Comparison of ENCODE assay signal across 8 mouse cellular contexts in genomic region chr3:119782946-119783701, GRCm38 (mm10). TPM values are rescaled to one million over a fixed set of nuclear protein-coding genes. Genes with fewer than 3 reads are reported as not detected.
DNase-seq lines count a peak whose midpoint lies in the region; ATAC-seq and TF ChIP-seq lines count a peak whose summit lies in the region.

No protein-coding gene starts in this region.

- peak; percentile 95 for ATAC-seq in forebrain, embryonic 15.5 days (replicated peaks)
- peak; percentile 96 for ATAC-seq in neural tube, embryonic 14.5 days (ENCODE audit: low read depth)

- H3K27me3 ChIP-seq in forebrain, embryonic 15.5 days, result no peaks in the 10 kb centered on the region
- no peaks in the 10 kb centered on the region for H3K27me3 ChIP-seq in neural tube, embryonic 14.5 days (ENCODE audit: control insufficient read depth, insufficient read depth, low read length)

- under 1% methylated on average over 69 of the region's 89 CpGs for WGBS in forebrain, embryonic 15.5 days
- WGBS in neural tube, embryonic 14.5 days, result 1% methylated on average over 48 of the region's 89 CpGs

- peak overlapping the region; percentile 92 to 98 for H3K4me3 ChIP-seq in ES-E14 (ENCODE audit: insufficient read depth in 1 of 2, low read depth in 1 of 2, low read length in 2 of 2, poor library complexity in 1 of 2, severe bottlenecking in 1 of 2)
- peak overlapping the region; percentile 60 for H3K4me3 ChIP-seq in forebrain, embryonic 15.5 days
- peak overlapping the region; percentile 84 for H3K4me3 ChIP-seq in neural tube, embryonic 14.5 days (ENCODE audit: low read depth, low read length)

- H3K36me3 ChIP-seq in ES-E14 (ENCODE audit: control insufficient read depth, insufficient read depth, low read length, poor library complexity, severe bottlenecking), result no peaks in the 10 kb centered on the region
- H3K36me3 ChIP-seq in forebrain, embryonic 15.5 days, result peaks cover 8% of the 10 kb centered on the region; the same call in 1 of the 2 replicates
- no peaks in the 10 kb centered on the region for H3K36me3 ChIP-seq in neural tube, embryonic 14.5 days (ENCODE audit: control insufficient read depth, insufficient read depth, low read length)

- in situ Hi-C loops in ES-E14 (cut with MboI; ENCODE audit: low sequenced_read_pairs in 2 of 2, unreplicated experiment in 2 of 2), result no loop called here

- H3K4me2 ChIP-seq in forebrain, embryonic 15.5 days (replicated peaks), result peak overlapping the region; percentile 54
- peak overlapping the region; percentile 79 for H3K4me2 ChIP-seq in neural tube, embryonic 14.5 days (ENCODE audit: low read depth, low read length)

- DNase-seq in ES-E14 (ENCODE audit: low read depth, low spot score), result no peak
- DNase-seq in cerebellum, adult 11-12 months, result peak; percentile 89
- DNase-seq in heart, postnatal 25 days (ENCODE audit: low spot score), result peak; percentile 69
- DNase-seq in layer of hippocampus, adult 18-20 months (ENCODE audit: low spot score in 2 of 2), result peak; percentile 83 to 90
- DNase-seq in lung, adult 18-20 months, result peak; percentile 83 to 86
- DNase-seq in testis, postnatal 10 days (ENCODE audit: low spot score), result peak; percentile 91

- intact Hi-C loops in heart, postnatal 25 days (cut with DNase I), result loop anchor here (5.0 kb wide), 1 partner anchor 36 kb away; no protein-coding TSS in a partner anchor

- peak overlapping the region; percentile 95 for H3K9ac ChIP-seq in ES-E14 (ENCODE audit: insufficient read depth, low read depth, low read length, poor library complexity, severe bottlenecking)
- H3K9ac ChIP-seq in forebrain, embryonic 15.5 days (replicated peaks), result peak overlapping the region; percentile 88
- H3K9ac ChIP-seq in neural tube, embryonic 14.5 days (replicated peaks; ENCODE audit: low read depth, low read length), result peak overlapping the region; percentile 100

- peaks cover 2 to 5% of the 10 kb centered on the region in 2 experiments; a peak in 3 of 4 replicates for H3K4me1 ChIP-seq in ES-E14 (ENCODE audit: control insufficient read depth in 2 of 2, insufficient read depth in 2 of 2, low read length in 2 of 2, poor library complexity in 1 of 2)
- H3K4me1 ChIP-seq in forebrain, embryonic 15.5 days, result peaks cover 27% of the 10 kb centered on the region
- peaks cover 21% of the 10 kb centered on the region for H3K4me1 ChIP-seq in neural tube, embryonic 14.5 days (ENCODE audit: control insufficient read depth, insufficient read depth, low read length)

- H3K27ac ChIP-seq in ES-E14 (ENCODE audit: insufficient read depth, low read depth, low read length, poor library complexity, severe bottlenecking), result peak overlapping the region; percentile 83
- peak overlapping the region; percentile 97 for H3K27ac ChIP-seq in forebrain, embryonic 15.5 days (replicated peaks)
- H3K27ac ChIP-seq in neural tube, embryonic 14.5 days (ENCODE audit: low read depth, low read length), result peak overlapping the region; percentile 99

- no peaks in the 10 kb centered on the region for H3K9me3 ChIP-seq in ES-E14 (ENCODE audit: control insufficient read depth, insufficient read depth, low read depth, low read length)
- H3K9me3 ChIP-seq in forebrain, embryonic 15.5 days, result no peaks in the 10 kb centered on the region
- no peaks in the 10 kb centered on the region for H3K9me3 ChIP-seq in neural tube, embryonic 14.5 days (ENCODE audit: control insufficient read depth, low read length)

TF ChIP-seq in ES-E14, 5 proteins besides CTCF, POLR2A, EP300 and RAD21:
- TF ChIP-seq MAFK (IDR thresholded peaks at IDR 0.05; ENCODE audit: insufficient read depth, low read depth, low read length) (no peak), HCFC1 (IDR thresholded peaks at IDR 0.05; ENCODE audit: borderline replicate concordance, insufficient read depth, low read length) (no peak)

RNA-seq across cellular contexts. Expression of gene Ptbp2, which starts 1.1 kb away (rescaled TPM):
- 32.9 and 35.4 TPM in 2 replicates for total RNA-seq in ES-E14 (2012; rRNA removed)
- polyA plus RNA-seq in forebrain, embryonic 15.5 days (2015; fragmentation: Nextera tagmentation; extraction: Ambion mirVana), result 325 and 344 TPM in 2 replicates
- total RNA-seq in heart, postnatal 25 days (2021), result 10 to 100 TPM; 20.8 to 24.3 TPM
- 100 to 1,000 TPM; 116 to 125 TPM for total RNA-seq in layer of hippocampus, adult 18-20 months (2021)
- polyA plus RNA-seq in neural tube, embryonic 14.5 days (2014; fragmentation: Nextera tagmentation; extraction: Ambion mirVana), result 316 and 318 TPM in 2 replicates
